Mouse (Mus musculus) small intestine, adult 2 months (tissue): ENCODE results near the gene Gm11099. TPM values are rescaled to one million over a fixed set of nuclear protein-coding genes. Genes with fewer than 3 reads are reported as not detected.

Experiments
- H3K27ac ChIP-seq: fragments of 200-500 bp; 2 replicates; pipeline ENCODE4 v1.5.1; 2012; ENCODE audit warnings: low read depth, low read length, control low read depth, inconsistent platforms; ENCODE audit not compliant: insufficient read depth
- H3K27me3 ChIP-seq: fragments of 200-500 bp; 2 replicates; pipeline ENCODE4 v1.6.1; 2012; ENCODE audit warnings: mild to moderate bottlenecking, moderate library complexity, low read length, inconsistent platforms; ENCODE audit not compliant: control insufficient read depth, insufficient read depth
- H3K36me3 ChIP-seq: fragments of 200-500 bp; 2 replicates; pipeline ENCODE4 v1.6.1; 2012; ENCODE audit warnings: mild to moderate bottlenecking, low read length, control low read depth, inconsistent platforms; ENCODE audit not compliant: control insufficient read depth, insufficient read depth
- H3K4me1 ChIP-seq: fragments of 200-500 bp; 2 replicates; pipeline ENCODE4 v1.6.1; 2012; ENCODE audit warnings: low read length, inconsistent platforms, mixed read lengths; ENCODE audit not compliant: control insufficient read depth, insufficient read depth, insufficient read length
- H3K4me3 ChIP-seq: fragments of 200-500 bp; 2 replicates; pipeline ENCODE4 v1.5.1; 2012; ENCODE audit warnings: low read depth, mild to moderate bottlenecking, control low read depth, inconsistent platforms, low read length, moderate library complexity
- CTCF ChIP-seq: fragments of 200-500 bp; IDR thresholded peaks from 2 replicates; pipeline ENCODE4 v1.5.1; 2012; ENCODE audit warnings: low read depth, mild to moderate bottlenecking, control low read depth, inconsistent platforms, low read length, moderate library complexity, mixed read lengths; ENCODE audit not compliant: insufficient replicate concordance, insufficient read length; ENCODE audit errors: extremely low read depth
- POLR2A ChIP-seq: fragments of 200-500 bp; IDR thresholded peaks from 2 replicates; pipeline ENCODE4 v1.6.1; 2012; ENCODE audit warnings: low read depth, mild to moderate bottlenecking, control low read depth, inconsistent platforms, low read length, moderate library complexity
- WGBS: fragments of 180-500 bp; shearing (Covaris S2); methylation state at CpG from one replicate; pipeline ENCODE4 v1.1.7; 2018; 5-methylcytosine and 5-hydroxymethylcytosine counted together
- polyA plus RNA-seq: library from polyadenylated mRNA; depleted of rRNA; stranded (reverse); fragments of >200 nt; gene quantifications from 2 replicates; pipeline ENCODE4 v1.2.3, GENCODE M21; 2012

Gm11099 gene
- polyA plus RNA-seq, 1 experiment, result not detected

- Histone ChIP-seq H3K27ac (no peak overlapping the region), H3K4me3 (no peak overlapping the region), H3K27me3 (no peaks in the 10 kb centered on the region), H3K36me3 (no peaks in the 10 kb centered on the region), H3K4me1 (no peaks in the 10 kb centered on the region)
- TF ChIP-seq POLR2A (no peak), CTCF (no peak)
- 91% methylated on average over 7 of the region's 7 CpGs for WGBS
Measured at GRCm38 (mm10) chr2:58948796-58949195, 89.6 kb downstream of the Gm11099 start.

GRCm38 (mm10) chr2:58952101-58952500, 92.9 kb downstream of the Gm11099 start:
- Histone ChIP-seq H3K36me3 (no peaks in the 10 kb centered on the region), H3K4me1 (no peaks in the 10 kb centered on the region), H3K27ac (no peak overlapping the region), H3K27me3 (no peaks in the 10 kb centered on the region), H3K4me3 (no peak overlapping the region)
- 94% methylated on average over 3 of the region's 3 CpGs for WGBS
- TF ChIP-seq POLR2A, result no peak
- TF ChIP-seq CTCF, result no peak

- H3K4me1 ChIP-seq, result no peaks in the 10 kb centered on the region
- WGBS, result 91% methylated on average over 2 of the region's 2 CpGs
- H3K27ac ChIP-seq, result no peak overlapping the region
- no peak for TF ChIP-seq CTCF
- no peak for TF ChIP-seq POLR2A
- H3K36me3 ChIP-seq, result no peaks in the 10 kb centered on the region
- H3K4me3 ChIP-seq, result no peak overlapping the region
- no peaks in the 10 kb centered on the region for H3K27me3 ChIP-seq
Measured at GRCm38 (mm10) chr2:58956351-58956750, 97.1 kb downstream of the Gm11099 start.

GRCm38 (mm10) chr2:58956770-58957300, 97.6 kb downstream of the Gm11099 start:
- no peak overlapping the region for H3K27ac ChIP-seq
- H3K27me3 ChIP-seq, result no peaks in the 10 kb centered on the region
- TF ChIP-seq CTCF (no peak), POLR2A (no peak)
- WGBS, result 48% methylated on average over 2 of the region's 2 CpGs
- H3K36me3 ChIP-seq, result no peaks in the 10 kb centered on the region
- no peaks in the 10 kb centered on the region for H3K4me1 ChIP-seq
- no peak overlapping the region for H3K4me3 ChIP-seq
